Mouse (Mus musculus): Measurements from ENCODE around the gene Afm. TPM values are rescaled to one million over a fixed set of nuclear protein-coding genes. Genes with fewer than 3 reads are reported as not detected.

Afm gene
- polyA plus RNA-seq (2012; rRNA removed): not detected in 2 replicates

GRCm38 (mm10) chr5:90518356-90519100 lies at the start of gene Afm:
Afm (plus strand) TSS chr5:90518932.

GRCm38 (mm10) chr5:90490518-90490917 lies 28.2 kb upstream of the Afm start, which contains the start of gene Afp:
Afp (plus strand) TSS chr5:90490737.

GRCm38 (mm10) chr5:90560743-90561142 lies 42.0 kb downstream of the Afm start, which contains the start of gene 5830473C10Rik:
5830473C10Rik (plus strand) TSS chr5:90561107.

Other genes starting within 250 kb of the Afm start
- 21.5 and 33.6 TPM in 2 replicates for gene Ankrd17, start 152.4 kb upstream of the Afm start, polyA plus RNA-seq (2012; rRNA removed)
- gene Gm9958, start 151.7 kb upstream of the Afm start, polyA plus RNA-seq (2012; rRNA removed): 0.62 and 0.63 TPM in 2 replicates
- gene Alb, start 58.0 kb upstream of the Afm start, polyA plus RNA-seq (2012; rRNA removed): 7.0 and 25.4 TPM in 2 replicates
- not detected in 2 replicates for gene Afp, start 28.2 kb upstream of the Afm start, polyA plus RNA-seq (2012; rRNA removed)
- 0.21 and 0.26 TPM in 2 replicates for gene 5830473C10Rik, start 42.2 kb downstream of the Afm start, polyA plus RNA-seq (2012; rRNA removed)
- 0.32 and 0.63 TPM in 2 replicates for gene Rassf6, start 121.7 kb downstream of the Afm start, polyA plus RNA-seq (2012; rRNA removed)
- 0.50 and 0.60 TPM in 2 replicates for gene Cxcl5, start 240.4 kb downstream of the Afm start, polyA plus RNA-seq (2012; rRNA removed)
- 0.30 and 1.2 TPM in 2 replicates for gene Ppbp, start 249.6 kb downstream of the Afm start, polyA plus RNA-seq (2012; rRNA removed)